Mouse (Mus musculus) limb, embryonic 11.5 days (tissue): ENCODE results near the gene Ins2. TPM values are rescaled to one million over a fixed set of nuclear protein-coding genes. Genes with fewer than 3 reads are reported as not detected.

Experiments used
- microRNA counts: library from miRNA; unstranded; fragments of <30 nt; microRNA quantifications from one replicate; lab custom pipeline; 2016
- microRNA-seq: library from miRNA; unstranded; fragments of <30 nt; microRNA quantifications from one replicate; pipeline ENCODE4, GENCODE M21; 2016
- polyA plus RNA-seq: library from polyadenylated mRNA; unstranded; fragments of >200 nt; fragmentation: Nextera tagmentation; extraction: Ambion mirVana; gene quantifications from 2 replicates; pipeline ENCODE4 v1.2.1, GENCODE M21; 2014

Ins2 gene
- polyA plus RNA-seq, 1 experiment from 2014 or later: not detected

MicroRNAs within 50 kb of the gene (microRNA counts, 519-probe panel; counts per million panel counts)
- 3,474 counts per million, percentile 46 among the panel's probes with 10 or more counts for microRNA mmu-miR-483 (lab: Ali Mortazavi, UCI)

Small RNA genes lying within 50 kb of the gene (microRNA-seq; reads per million reads assigned to microRNA genes)
- gene Mir483: 7,237 reads per million, percentile 93 among the genes with 10 or more reads in this experiment

Other genes with a start within 250 kb of the Ins2 start
- gene Tnnt3, start 244.5 kb downstream of the Ins2 start, polyA plus RNA-seq: 8.0 and 10.8 TPM in 2 replicates
- 17.8 and 19.7 TPM in 2 replicates for gene Mrpl23, start 210.7 kb downstream of the Ins2 start, polyA plus RNA-seq
- 852 and 881 TPM in 2 replicates for gene Igf2, start 76.6 kb downstream of the Ins2 start, polyA plus RNA-seq
- gene Gm49394, start 73.4 kb downstream of the Ins2 start, polyA plus RNA-seq: 0.10 TPM in 1 of 2 replicates, not detected in the other
- 0.44 TPM in 2 replicates for gene Th, start 187.7 kb upstream of the Ins2 start, polyA plus RNA-seq
- 0.39 and 0.70 TPM in 2 replicates for gene Ascl2, start 225.9 kb upstream of the Ins2 start, polyA plus RNA-seq